Mouse (Mus musculus) A20 (cell line): ENCODE results near the gene Cldn6.
A peak's percentile ranks its signal among the peaks of the same experiment; 100 is the strongest.

Experiments
- DNase-seq: peaks from one replicate; pipeline ENCODE4 v3.0.0-alpha.2; 2011; ENCODE audit warnings: low read depth, low spot score

Cldn6 gene

DNA sequence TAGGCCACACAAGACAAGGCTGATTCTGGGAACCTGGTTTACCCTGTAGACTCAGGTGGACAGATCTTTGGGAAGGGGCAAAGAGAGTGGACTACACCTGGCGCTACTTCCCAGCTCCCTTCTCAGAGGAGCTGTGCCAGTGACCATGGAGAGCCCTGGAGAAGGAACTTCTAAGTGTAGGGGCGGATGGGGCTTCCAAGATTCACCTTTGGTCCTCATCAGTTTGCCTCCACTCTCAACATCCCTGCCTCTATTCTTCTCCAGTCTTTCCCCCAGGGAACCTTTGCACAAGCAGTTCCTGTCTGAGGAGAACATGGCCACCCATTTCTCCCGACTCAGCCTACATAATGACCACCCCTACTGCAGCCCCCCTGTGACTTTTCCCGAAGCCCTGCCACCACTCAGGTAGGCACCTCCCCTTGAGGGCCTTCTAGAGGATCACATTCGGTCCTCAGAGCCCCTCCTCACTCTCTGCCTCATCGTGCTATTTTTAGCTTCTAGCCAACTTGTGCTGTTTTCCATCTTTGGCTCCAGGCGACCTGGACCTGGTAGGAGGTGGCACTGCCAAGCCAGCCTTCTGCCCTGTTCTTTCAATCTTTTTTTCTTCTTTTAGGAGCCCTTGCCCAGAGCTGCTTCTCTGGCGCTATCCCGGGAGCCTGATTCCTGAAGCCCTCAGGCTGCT lies 4.6 kb upstream of the Cldn6 start:
- peak; percentile 14 for DNase-seq

DNA sequence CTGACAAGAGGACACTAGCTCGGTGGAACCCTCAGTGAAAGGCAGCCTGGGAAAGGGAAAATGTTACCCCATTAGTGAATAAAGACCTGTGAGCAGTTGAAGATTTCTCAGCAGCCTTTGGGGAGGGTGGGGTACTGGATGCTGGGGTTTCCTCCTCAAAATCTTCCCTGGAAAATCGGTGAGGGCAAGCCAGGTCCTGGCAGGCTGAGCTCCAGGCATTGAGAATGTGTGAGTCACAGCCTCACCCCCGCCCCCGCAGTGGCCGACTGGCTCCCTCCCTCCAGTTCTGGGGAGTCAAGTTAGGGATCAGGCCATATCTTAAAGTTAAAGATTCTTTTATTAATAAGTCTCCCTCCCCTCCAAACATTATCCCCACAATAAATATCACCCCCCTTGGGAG lies 3.9 kb upstream of the Cldn6 start:
- DNase-seq, result no peak

DNA sequence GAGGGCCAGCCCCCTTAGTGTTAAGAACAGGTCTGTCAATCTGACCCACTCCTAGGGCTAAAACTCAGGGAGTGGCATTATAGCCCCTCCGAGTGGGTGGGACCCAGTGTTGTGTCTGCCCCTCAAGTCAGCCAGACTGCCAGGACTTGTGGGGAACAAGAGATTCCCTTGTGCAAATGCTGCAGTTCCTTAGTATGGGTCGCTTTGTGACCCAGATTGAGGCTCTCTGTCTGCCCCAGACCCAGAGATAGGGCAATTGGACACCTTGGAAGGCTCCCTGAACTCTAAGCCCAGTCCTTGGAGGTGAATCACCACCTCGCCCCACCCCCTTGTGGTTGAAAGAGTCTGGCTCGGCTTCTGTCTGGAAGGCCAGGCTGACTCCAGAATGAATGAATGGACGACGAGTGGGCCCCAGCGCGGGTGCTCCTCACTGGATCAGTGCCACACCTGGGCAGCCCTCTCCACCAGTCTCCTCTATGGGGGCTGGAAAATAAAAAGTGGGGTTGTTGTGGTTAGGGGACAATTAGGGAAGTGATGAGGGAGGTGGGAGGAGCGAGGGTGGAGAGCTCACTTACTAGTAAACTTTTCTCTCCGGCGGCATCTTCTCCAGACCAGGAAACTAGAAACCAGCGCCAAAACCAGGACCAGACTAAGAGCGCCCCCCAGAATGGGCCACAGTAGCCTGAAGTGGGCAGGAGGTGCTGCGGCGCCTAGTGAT lies 3.3 kb upstream of the Cldn6 start:
- DNase-seq, result peak; percentile 33

DNA sequence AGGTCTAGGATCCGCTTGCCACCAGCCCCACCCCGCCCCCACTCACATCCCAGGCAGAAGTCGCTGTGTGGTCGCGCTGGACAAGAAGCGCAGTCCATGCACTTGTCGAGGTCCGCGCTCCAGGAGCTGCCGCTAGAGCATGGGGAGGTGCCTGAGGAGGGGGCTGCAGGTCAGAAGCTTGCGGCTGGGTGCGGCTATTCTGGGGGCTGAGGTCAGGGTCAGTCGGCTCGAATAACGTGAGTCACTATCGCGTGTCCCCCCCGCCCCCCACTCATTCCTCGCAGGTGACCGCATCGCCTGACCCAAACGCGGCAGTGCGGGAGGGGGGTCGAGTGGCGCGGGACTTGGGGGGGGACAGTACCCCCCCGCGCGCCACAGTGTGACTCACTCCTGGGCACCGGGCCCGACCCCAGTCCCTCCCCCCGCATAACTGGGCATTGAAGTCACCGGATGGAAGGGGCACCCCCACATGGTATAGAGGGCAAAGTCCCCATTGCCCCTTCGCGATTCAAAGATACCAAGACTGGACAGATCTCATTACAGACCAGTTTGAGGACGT lies 2.5 kb upstream of the Cldn6 start:
- no peak for DNase-seq

DNA sequence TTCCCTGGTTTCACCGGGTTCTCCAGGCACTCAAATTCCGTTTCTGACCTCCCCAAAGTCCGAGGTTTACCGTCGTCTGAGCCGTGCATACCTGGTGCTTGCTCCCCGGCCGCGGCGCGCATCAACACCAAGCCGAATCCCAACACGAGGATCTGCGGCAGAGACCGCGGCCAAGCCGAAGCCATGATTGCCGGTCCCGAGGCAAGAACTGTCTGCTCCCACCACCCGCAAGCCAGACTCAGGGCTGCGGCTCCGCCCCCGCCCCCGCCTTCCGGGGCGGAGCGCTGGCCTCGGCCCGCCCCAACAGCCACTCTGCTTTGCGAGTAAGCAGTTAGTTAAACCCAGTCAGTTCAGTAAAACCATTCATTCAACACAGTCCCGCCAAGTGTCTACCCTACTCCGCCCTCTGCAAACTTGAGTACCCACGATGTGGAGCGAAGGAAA lies 1.8 kb upstream of the Cldn6 start, which contains the start of gene Tnfrsf12a:
Tnfrsf12a (minus strand) TSS at position 233 of the 444 bp plus-strand sequence.
- peak; percentile 92 for DNase-seq

DNA sequence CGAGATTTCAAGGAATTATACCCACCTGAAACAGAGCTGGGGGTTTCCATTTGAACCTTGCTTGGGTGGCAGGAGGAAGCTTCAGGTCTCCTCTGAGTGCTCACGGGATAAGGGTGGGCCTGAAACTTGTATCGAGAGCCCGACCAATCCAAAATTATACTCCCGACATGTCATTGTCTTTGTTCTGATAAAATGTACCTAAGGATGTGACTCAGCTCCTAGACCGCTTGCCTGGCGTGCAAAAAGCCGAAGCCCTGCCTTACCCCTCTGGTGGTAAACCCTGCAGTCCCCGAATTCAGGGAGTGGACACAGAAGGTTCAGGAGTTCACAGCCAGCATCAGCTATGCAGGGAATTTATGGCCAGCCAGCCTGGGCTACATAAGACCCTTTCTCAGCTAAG lies 1.3 kb downstream of the Cldn6 start:
- no peak for DNase-seq

DNA sequence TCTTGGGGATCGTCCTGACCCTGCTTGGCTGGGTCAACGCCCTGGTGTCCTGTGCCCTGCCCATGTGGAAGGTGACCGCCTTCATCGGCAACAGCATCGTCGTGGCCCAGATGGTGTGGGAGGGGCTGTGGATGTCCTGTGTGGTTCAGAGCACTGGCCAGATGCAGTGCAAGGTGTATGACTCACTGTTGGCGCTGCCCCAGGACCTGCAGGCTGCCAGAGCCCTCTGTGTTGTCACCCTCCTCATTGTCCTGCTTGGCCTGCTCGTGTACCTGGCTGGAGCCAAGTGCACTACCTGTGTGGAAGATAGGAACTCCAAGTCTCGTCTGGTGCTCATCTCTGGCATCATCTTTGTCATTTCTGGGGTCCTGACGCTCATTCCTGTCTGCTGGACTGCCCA lies 2.0 kb downstream of the Cldn6 start:
- DNase-seq, result no peak

DNA sequence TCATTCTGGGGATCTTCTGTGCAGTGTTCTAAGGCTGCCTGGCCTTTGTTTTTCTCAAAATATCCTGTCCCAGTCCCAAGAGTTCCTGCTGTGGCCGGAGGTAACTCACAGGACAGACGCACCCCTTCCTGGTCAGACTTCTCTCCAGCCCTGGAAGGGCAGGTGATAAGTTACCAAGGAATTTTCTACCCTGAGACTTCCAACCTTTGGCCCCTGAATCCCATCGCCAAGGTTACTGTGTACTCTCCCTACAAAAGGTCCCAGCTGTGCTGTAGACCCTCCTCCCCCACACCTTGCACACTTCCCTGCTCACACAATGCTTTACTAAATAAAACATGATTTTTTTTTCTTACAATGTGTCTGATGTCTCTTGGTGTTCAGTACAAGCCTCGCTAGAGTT lies 3.0 kb downstream of the Cldn6 start:
- DNase-seq, result no peak

DNA sequence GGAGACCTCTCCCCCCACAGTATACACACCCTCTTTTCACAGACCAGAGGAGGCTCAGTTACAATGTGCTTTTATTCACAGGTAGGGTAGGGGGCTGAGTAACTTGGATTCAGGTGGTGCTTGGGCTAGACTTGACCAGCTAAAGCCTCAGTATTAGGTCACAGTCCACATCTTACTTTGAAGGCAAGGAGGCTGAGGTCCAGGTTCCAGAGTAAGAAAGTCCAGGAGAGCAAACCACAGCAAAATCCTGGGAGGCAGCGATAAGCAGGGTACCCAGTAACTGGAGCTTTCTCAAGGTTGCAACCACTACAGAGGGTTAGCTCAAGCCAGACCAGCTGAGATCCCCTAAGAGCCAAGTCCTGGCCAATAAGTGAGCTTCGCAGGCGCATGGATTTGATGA lies 3.5 kb downstream of the Cldn6 start:
- DNase-seq, result no peak

DNA sequence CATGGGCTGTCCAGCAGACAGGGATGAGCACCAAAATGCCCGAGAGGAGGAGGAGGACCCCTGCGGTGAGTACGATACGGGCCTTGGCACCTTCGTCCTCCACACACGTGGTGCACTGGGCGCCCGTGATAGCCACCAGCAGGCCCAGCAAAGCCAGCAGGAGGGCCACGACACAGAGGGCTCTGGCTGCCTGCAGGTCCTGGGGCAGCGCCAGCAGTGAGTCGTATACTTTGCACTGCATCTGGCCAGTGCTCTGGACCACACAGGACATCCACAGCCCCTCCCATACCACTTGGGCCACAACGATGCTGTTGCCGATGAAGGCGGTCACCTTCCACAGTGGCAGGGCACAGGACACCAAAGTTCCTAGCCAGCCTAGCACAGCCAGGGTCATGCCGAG lies 4.2 kb downstream of the Cldn6 start:
- no peak for DNase-seq

DNA sequence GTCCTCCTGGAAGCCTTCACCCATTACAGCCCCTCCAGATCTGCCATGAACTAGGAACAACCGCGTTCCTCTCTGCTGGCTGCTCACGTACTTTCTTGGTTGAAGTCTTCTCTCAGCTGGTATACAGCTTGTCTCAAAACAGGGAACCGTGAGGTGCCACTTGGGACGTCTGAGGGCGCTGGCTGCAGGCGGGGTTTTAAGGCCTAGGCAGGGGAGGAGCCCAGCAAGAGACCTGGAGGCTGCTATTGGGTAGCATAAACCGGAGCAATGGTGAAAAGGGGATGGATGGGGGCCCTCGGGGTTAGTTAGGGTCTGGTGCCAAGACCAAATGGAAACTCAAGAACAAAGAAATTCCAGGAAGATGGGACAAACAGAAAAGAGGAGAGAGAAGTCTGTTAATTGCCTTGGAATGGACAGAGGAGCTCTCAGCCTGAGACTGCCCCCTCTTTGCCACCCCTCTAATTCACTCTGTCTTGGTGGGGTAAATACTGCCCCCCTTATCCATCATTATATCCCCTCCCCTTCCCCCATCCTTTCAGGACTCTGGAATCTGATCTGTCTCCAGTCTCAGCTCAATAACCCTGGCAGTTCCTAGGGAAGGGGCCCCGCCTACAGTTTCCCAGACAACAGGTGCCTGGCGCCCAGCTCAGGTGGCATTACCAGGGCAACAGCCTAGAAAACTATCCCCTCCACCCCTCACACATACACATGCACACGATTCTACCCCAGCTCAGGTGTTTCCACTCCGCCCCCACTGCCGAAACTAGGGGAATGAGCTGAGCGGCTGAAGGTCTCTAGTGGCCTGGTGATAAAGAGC lies 5.0 kb downstream of the Cldn6 start, which contains the start of gene Cldn9:
Cldn9 (minus strand) TSS at position 171 of the 817 bp plus-strand sequence.
- DNase-seq, result peak; percentile 27

DNA sequence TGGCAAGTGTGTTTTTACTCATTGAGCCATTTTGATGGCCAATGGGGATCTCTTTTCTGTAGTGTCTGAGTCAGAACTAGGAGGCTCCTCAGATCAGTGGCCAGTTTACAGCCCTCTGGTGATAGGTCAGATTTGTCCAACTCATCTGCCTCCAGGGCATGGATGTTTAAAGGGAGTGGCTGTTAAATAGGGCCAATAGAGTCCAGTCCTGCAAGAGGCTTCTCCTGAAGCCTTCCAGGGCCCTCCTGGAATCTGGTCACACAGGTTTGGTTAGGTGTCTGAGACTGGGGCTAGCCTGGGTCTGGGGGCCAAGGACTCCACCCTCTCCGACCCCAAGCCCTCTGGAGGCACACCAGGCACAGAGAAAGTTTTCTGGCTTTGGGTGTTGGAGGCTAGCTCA lies 15.4 kb downstream of the Cldn6 start:
- no peak for DNase-seq

DNA sequence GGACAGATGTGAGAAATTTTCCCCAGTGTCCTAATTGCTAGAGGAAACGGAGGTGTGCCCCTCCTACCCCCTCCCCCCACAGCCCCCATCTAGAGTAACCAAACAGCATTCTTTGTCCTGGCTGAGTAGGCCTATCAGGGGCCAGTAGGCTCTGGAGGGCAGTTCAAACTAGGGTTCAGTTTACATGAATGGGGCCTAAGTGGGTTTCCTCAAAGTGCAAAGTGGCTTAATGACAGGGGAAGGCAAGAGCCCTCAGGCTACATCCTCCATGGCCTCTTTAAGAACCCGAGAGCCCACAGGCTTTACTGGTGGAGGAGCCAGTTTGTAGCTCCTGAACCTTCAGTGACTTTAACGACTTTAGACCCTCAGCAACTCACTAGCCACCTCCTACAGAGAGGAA lies 16.8 kb downstream of the Cldn6 start:
- DNase-seq, result no peak

DNA sequence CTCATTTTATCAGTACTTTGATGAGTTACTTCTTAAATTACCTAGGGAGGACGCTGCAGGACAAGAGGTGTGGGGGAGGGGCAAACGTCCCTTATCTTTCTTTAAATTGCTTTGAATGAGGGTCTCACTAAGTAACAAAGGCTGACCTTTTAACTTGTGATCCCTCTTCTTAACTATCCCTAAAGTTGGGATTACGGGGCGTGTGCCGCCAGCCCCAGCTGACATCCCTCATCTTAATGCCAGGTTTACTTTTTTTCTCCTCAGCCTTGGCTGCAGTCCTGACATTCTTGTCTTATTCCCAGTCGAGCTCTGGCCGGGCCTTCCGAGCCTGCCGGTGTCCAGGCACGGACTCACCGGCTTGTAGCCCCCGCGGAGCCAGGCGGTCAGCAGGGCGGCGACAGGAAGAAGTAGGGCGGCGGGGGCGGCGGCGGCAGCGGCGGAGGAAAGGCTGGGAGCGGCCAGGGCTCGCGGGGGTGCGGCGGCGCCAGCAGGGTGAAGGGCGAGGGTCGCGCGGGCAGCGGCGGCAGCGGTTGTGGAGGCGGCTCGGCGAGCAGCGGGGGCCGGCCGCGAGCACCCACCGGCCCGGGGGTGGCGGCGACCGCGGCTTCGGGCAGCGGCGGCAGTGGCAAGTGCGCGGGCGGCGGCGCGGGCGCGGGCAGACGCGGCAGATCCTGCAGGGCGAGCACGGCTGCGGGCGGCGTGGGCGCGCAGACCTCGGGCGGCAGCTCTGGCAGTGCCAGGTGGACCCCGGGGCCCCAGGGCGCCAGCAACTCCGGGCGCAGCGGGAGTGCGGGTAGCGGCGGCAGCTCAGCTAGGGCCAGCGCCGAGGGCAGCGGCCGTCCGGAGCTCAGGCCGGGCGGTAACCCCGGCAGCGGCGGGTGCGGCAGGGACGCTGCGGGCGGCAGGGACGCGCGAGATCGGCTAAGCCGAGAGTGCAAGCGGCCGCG lies 20.4 kb downstream of the Cldn6 start:
- peak; percentile 26 for DNase-seq

DNA sequence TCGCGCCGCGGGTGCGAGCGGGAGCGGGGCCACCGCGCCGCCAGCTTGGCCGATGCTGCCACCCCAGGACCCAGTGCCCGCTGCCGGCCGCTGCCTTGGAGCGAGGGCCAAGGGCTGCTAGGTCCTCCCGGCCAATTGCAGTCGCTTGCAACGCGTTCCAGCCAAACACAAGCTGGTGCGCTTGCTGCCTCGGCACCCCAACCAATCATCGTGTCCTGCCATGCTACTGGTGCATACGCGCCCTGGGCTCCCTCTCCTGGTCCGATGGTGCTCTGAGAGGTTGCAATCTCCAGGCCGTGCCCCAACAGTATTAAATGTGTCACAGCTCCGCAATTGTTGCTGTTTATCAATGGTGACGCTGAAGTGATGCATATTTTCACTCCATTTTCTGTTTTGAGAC lies 21.0 kb downstream of the Cldn6 start:
- DNase-seq, result peak; percentile 90

DNA sequence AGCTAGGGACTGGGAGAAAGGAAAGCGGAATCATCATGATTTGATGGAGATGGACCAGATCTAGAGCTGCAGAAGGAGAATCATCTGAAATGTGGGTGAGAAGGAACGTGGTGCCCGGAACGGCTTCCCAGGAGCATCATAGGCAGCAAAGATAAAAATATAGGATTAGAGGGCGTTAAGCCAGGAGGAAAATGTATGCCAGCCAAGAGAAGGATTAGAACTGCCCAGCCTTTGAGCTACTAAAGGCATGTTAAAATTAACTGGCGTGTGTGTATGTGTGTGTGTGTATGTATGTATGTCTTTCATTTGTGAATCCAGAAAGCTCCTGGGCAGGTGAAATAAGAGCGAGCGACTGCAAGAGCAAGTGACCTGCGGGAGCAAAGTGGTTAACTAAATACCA lies 24.3 kb downstream of the Cldn6 start:
- DNase-seq, result no peak

DNA sequence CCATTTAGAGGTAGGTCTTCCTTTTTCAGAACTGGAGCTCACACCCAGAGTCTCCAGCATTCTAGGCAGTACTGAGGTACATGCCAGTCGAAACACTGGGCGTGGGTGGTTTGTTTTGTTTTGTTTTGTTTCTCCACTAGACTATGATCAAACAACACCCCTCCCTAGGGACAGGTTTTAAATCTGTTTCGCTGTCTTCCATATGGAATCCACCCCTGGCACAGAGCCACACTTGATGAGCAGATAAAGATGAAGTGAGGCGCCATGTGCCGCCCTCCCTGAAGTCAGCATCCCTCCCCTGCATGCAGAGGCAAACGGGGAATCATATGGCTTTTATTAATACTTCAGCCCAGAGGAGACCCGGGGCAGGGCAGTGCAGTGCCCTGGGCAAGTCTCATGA lies 25.7 kb downstream of the Cldn6 start:
- DNase-seq, result no peak

DNA sequence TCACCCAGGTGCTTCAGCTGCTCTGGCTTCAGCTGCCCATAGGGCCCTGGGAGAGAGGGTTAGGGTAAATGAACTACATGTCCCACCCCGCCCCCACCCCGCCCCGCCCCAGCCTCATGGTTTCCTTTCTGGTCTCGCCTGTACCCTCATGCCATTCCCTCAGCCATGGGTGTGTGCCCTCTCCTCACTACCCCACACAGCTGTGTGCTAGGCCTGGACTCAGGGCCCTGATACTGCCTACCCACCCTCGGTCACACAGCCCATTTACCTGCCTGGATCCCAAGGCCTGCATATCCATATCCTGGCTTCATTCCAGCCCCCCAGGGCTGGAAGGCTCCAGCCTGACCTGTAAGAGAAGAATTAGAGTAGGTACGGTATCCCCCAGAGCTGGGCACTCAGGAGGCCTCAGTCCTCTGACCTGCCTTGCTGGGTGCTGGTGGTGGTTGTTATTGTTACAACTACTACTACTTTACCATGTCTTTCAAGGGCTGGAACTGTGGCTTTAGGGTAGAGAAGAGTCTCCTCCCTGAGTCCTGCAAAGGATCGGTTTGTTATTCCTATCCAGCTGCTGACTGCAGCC lies 26.6 kb downstream of the Cldn6 start:
- DNase-seq, result no peak

DNA sequence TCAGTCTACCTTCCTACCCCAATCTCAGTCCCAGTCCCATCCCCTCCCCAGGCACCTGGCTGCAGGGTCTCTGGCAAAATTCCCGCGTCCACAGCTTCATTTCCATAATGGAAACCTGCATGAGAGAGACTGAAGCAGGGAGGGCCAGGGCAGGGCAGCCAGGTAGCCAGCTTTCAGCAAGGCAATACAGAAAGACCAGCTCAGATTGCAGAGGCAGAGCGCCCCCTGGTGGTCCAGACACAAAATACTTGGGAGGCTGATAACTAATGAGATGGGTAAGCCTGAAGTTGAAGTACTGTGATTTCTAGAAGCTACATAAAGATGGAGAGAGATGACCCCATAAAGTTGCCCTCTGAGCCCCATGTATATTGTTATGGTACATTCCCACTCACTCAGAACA lies 27.2 kb downstream of the Cldn6 start:
- DNase-seq, result peak; percentile 73

DNA sequence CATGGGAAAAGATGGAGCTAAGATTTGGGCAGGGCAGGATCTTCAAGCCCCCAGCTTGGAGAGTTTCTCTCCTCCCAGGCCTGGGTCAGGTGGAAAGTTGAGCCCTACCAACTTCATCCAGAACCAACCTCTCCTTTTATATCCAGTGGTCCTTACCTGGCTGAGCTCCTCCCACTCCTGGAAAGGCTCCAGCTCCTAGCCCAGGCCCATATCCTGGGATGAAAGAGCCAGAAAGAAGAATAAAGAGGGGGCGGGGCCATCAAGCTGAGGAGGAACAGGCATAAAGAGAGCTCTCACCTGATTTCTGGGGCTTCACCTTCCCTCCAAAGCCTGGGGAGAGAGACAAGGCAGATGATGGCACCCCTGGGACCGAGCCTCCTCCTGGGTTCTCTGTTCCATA lies 38.0 kb downstream of the Cldn6 start:
- DNase-seq, result no peak

DNA sequence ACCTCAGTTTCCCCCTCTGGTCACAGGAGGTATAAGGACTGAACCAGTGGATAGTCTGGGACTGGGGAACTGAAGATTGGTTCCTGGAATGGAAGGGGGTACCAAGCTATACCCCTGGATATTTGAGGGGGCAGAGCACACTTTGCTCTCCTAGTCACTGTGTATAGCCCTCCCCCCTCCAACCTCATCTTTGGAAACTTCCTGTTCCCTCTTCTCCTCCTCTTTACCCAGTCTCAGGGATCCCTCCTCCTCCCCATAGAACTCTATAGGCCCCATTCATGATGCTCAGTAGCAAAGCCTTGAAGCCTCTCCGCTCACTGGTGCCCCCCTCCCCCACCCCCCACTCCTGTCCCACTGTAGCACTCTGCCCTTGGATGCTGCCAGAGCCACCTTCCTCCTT lies 40.4 kb downstream of the Cldn6 start:
- DNase-seq, result no peak
